Mouse (Mus musculus): Measurements from ENCODE around the gene Tstd2.

DNA sequence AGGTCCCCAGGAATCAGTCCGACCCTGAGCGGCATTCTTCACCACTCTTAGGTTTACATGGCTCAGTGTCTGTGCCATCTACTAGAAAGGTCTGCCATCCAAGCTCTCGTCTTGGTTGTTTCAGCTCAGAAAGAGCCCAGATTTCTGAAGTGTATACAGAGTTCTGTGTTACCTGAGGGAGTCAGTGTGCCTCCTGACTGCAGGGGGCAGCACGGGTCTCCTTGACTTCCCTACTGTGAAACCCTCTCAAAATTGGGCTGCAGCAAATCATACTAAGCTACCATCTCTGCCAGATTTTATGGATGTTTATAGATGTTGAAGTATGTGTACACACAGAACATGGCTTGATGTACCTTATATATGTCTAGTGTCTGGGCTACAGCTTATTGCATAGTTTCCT, 37.8 kb upstream of the Tstd2 start:
- TF ChIP-seq CTCF (IDR thresholded peaks at IDR 0.05; ENCODE audit: low read depth) (peak; percentile 40; the same call in 1 of the 2 replicates), EP300 (optimal IDR thresholded peaks at IDR 0.05) (no peak)
